Mouse (Mus musculus) pancreas, adult 10 weeks (tissue): ENCODE results near the gene Llgl2. TPM values are rescaled to one million over a fixed set of nuclear protein-coding genes. Genes with fewer than 3 reads are reported as not detected.

Experiments
- polyA plus RNA-seq: library from polyadenylated mRNA; stranded (reverse); fragments of 350-450 nt; fragmentation: Illumina TruSeq; extraction: RNeasy Lipid Tissue Mini Kit (QIAGEN cat#74804); gene quantifications from one replicate; pipeline ENCODE4 v1.2.3, GENCODE M21; 2015; ENCODE audit warnings: low read depth, low replicate concordance; ENCODE audit not compliant: insufficient read depth

The Llgl2 gene
- polyA plus RNA-seq: 66.6 TPM

DNA sequence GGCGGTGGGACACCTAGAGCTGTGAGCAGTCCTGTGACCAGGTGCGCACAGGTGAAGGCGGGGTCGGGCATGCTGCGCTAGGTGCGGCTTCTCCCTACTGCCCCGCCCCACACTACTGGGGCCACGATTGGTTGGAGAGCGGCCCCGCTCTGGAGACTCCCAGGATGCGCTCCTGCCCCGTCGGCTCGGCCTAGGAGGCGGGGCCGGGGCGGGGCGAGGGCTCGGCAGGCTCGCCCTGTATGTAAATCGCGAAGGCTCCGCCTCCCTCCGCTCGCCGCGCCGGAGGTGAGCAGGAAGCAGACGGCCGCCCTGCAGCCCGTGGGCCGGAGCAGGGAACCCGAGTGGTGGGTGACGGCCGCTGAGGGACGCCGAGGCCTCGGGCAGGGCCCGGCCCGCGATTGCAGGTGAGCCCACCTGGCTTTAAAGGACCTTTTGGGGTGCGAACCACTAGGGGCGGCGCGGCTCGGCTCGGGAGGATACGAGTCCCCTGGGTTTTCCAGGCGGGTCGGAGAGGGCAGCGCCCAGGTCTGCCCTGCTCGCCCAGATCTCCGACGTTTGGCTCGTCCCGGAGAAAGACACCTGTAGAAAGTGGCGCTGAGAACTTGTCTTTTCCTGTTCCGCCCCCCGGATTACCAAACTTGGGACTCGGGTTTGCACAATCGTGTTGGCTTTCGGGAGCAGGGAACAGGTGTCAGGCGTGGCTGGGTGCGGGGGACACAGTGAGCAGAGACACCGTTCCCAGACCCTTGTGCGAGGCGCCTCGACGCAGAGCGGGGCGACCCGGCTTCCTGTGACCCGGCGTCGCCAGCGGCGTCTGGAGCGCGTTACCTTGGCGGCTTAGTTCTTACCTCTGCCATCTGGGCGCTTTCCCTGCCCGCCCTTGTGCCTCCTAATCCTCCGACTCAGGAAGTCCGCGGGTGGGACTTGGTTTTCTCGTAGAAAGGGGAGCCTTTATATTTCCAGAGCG is at the start of gene Llgl2:
Llgl2 (plus strand) TSS at position 276 of the 967 bp plus-strand sequence.

DNA sequence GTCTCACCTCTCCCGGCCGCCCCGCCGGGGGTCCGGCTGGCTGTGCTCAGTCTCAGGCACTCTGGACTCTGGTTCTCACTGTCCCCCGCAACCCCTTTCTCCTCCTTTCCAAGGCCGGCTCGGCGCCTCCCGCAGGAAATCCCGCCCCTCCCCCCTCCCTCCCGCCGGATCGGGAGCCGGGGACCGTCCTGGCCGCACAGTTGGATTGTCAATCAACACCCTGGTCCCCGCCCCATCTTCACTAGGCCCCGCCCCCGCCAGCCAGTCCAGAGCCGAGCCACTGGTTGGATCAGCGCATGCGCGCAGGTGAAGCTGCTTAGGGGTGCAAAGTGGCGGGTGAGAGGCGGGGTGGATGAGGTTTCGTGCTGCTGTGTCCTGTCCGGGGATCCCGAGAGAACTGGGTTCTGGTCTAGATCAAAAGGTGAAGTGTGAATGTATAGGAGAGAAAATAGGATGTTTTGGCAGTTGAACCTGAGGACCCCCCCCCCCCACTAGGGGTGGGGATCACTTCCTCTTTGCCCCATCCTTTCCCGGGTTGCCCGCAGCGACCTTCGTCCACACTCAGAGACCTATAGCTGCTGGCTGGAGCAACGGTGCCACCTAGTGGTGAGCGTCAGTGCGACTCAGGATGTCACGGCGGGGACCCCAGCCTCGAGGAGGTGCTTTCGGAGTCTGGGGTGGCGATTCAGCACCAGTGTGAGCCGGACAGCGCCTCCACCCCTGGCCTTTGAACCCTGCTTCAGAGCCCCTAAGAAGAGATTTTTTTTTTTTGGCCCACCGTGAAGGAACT is 10.1 kb upstream of the Llgl2 start, which contains the start of gene Caskin2:
Caskin2 (minus strand) TSS at position 133 of the 790 bp plus-strand sequence.

DNA sequence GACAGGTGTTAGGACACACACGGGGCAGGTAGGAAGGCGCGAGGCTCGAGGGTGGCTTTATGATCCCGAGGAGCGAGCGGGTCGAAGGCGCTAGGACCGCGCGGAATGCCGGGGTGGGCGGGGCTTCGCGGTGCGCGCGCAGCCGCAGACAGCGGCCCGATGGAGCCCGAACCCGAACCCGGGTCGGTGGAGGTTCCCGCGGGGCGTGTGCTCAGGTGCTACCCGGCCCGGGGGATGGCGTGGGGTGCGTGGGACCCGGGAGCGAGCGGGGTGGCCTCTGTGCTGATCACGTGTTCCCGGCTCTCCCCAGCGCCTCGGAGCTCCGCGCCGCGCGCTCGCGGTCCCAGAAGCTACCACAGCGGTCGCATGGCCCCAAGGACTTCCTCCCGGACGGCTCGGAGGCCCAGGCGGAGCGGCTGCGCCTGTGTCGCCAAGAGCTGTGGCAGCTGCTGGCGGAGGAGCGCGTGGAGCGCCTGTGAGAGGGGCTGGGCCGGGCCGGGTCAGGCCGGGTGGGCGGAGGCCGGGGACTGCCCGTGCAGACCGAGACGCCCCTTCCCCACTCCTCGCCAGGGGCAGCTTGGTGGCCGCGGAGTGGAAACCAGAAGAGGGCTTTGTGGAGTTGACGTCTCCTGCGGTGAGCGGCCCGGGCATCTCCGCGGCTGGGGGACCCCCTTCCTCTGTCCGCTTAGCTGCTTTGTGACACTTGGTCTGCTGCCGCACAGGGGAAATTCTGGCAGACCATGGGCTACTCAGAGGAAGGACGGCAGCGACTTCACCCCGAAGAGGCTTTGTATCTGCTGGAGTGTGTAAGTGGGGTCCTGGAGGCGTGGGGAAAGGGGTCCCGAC is 9.0 kb upstream of the Llgl2 start, which contains the start of gene Tsen54:
Tsen54 (plus strand) TSS at position 120 of the 846 bp plus-strand sequence.

DNA sequence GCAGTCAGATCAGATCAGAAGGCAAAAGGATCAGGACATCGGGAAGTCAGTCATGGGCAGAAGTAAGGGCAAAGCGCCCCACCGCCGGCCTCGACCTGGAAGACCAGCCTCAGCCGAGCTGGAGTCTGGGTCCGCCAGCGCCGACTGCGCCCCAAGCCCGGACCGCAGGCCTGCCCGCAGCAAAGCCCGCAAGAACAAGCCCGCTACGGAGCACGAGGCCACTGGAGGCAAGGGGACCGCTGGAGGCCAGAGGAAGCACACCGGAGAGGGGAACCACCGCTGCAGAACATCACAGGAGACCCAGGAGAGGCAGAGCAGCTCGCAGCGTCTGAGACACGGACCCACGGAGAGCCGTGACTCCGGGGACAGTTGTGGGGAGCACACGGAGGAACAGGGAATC is 34.5 kb downstream of the Llgl2 start, which contains the start of gene Myo15b:
Myo15b (plus strand) TSS at position 53 of the 400 bp plus-strand sequence.

DNA sequence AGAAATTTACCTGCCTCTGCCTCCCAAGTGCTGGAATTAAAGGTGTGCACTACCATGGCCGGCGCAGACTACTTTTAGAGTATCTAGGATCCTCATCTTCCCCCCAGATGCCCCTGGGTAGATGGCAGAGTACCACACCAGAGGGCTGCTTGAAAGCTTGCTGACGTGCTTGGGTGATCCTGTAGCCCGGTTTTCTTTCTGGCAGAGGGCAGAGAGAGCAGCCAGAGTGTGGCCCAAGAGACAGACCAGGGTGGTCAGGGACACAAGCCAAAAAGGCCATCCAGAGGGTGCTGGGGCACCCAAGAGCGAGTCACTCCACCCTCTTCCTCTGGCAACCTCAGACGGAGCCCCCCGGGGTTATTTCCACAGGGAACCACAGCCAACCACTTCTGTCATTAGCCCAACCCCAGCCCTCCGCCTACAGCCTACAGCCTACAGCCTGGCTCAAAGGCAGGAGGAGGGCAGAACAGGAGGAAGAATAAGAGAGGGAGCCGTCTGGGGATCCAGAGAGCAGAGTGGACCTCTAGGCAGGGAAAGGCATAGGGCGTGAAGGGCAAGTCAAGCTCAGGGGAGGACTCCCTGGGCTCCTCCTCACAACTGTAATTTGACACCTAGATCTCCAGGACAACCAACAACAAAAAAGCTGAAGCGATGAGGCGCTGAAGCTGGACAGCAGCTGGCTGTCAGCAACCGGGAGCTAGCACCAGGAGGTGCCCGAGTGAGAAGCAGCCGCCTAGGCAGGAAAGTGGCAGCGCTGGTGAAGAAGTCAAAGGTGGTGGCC is 75.8 kb downstream of the Llgl2 start, which contains the start of gene Smim5:
Smim5 (plus strand) TSS at position 481 of the 781 bp plus-strand sequence.

Other genes starting within 250 kb of the Llgl2 start
- gene Mrps7, start 220.1 kb upstream of the Llgl2 start, polyA plus RNA-seq: 16.0 TPM
- 10.9 TPM for gene Gga3, start 220.0 kb upstream of the Llgl2 start, polyA plus RNA-seq
- gene Mif4gd, start 211.1 kb upstream of the Llgl2 start, polyA plus RNA-seq: 27.7 TPM
- 8.3 TPM for gene Slc25a19, start 195.8 kb upstream of the Llgl2 start, polyA plus RNA-seq
- 10.1 TPM for gene Grb2, start 115.5 kb upstream of the Llgl2 start, polyA plus RNA-seq
- gene Tmem94, start 58.6 kb upstream of the Llgl2 start, polyA plus RNA-seq: 5.9 TPM
- 13.3 TPM for gene Caskin2, start 10.4 kb upstream of the Llgl2 start, polyA plus RNA-seq
- gene Tsen54, start 9.3 kb upstream of the Llgl2 start, polyA plus RNA-seq: 11.0 TPM
- 20.8 TPM for gene Myo15b, start 34.4 kb downstream of the Llgl2 start, polyA plus RNA-seq
- gene Smim5, start 75.9 kb downstream of the Llgl2 start, polyA plus RNA-seq: 5.6 TPM
- gene Smim6, start 88.0 kb downstream of the Llgl2 start, polyA plus RNA-seq: 4.9 TPM
- gene Sap30bp, start 109.2 kb downstream of the Llgl2 start, polyA plus RNA-seq: 4.7 TPM
- 10.0 TPM for gene Recql5, start 109.4 kb downstream of the Llgl2 start, polyA plus RNA-seq
- 8.1 TPM for gene Itgb4, start 150.7 kb downstream of the Llgl2 start, polyA plus RNA-seq
- 11.8 TPM for gene Galk1, start 188.7 kb downstream of the Llgl2 start, polyA plus RNA-seq
- gene H3f3b, start 203.9 kb downstream of the Llgl2 start, polyA plus RNA-seq: 85.3 TPM
- gene Unk, start 206.3 kb downstream of the Llgl2 start, polyA plus RNA-seq: 5.1 TPM